Mouse (Mus musculus) CH12.LX (cell line): Measurements from ENCODE around the gene Sbf2. TPM values are rescaled to one million over a fixed set of nuclear protein-coding genes. Genes with fewer than 3 reads are reported as not detected.

ENCODE experiments used
- DNase-seq: peaks from one replicate; pipeline ENCODE4 v3.0.0-alpha.2; 2013; ENCODE audit errors: extremely low read depth
- H3K27ac ChIP-seq: 2 replicates; pipeline ENCODE4 v1.5.1; 2012; ENCODE audit warnings: low read depth, mild to moderate bottlenecking, control low read depth, moderate library complexity; ENCODE audit not compliant: insufficient read depth
- H3K27me3 ChIP-seq: replicated peaks from 2 replicates; pipeline ENCODE3; 2012; ENCODE audit warnings: inconsistent platforms
- H3K36me3 ChIP-seq, 2 experiments: replicated peaks in 1 of 2; 2 replicates each; pipeline versions ENCODE3 to v1.6.1; 2012; ENCODE audit warnings: inconsistent platforms in 1 of 2, low read length in 1 of 2, mild to moderate bottlenecking in 1 of 2, mixed read lengths in 1 of 2, moderate library complexity in 1 of 2; ENCODE audit not compliant: control insufficient read depth in 1 of 2, insufficient read depth in 1 of 2
- H3K4me1 ChIP-seq, 2 experiments: 2 replicates each; pipeline ENCODE4 v1.6.1; 2012; ENCODE audit warnings: inconsistent platforms in 1 of 2, moderate library complexity in 1 of 2; ENCODE audit not compliant: insufficient read depth in 2 of 2, control insufficient read depth in 1 of 2
- H3K4me2 ChIP-seq: 2 replicates; pipeline ENCODE4 v1.6.1; 2012; ENCODE audit warnings: low read depth, mild to moderate bottlenecking, control low read depth; ENCODE audit not compliant: poor library complexity, insufficient read depth, severe bottlenecking
- H3K4me3 ChIP-seq, 3 experiments: fragments of 150-350 bp in 1 of 3; sonication (generic) in 1 of 3; replicated peaks in 1 of 3; 2 replicates each; pipeline versions ENCODE3 to v1.5.1; 2011 to 2012; ENCODE audit warnings: low read depth in 2 of 3, low read length in 2 of 3, mild to moderate bottlenecking in 2 of 3, moderate library complexity in 2 of 3, control low read depth in 1 of 3, improper control_type of control experiment in 1 of 3, inconsistent platforms in 1 of 3, mixed read lengths in 1 of 3; ENCODE audit not compliant: poor library complexity in 1 of 3
- H3K79me2 ChIP-seq: replicated peaks from 2 replicates; pipeline ENCODE4 v1.6.1; 2012; ENCODE audit warnings: mild to moderate bottlenecking, moderate library complexity; ENCODE audit not compliant: control insufficient read depth, poor library complexity, insufficient read depth, severe bottlenecking; ENCODE audit errors: extremely low read depth
- H3K9ac ChIP-seq: 2 replicates; pipeline ENCODE4 v1.6.1; 2012; ENCODE audit warnings: low read depth, mild to moderate bottlenecking, control low read depth, moderate library complexity; ENCODE audit not compliant: insufficient read depth
- H3K9me3 ChIP-seq: replicated peaks from 2 replicates; pipeline ENCODE3; 2012; ENCODE audit warnings: low read length, inconsistent platforms, mixed read lengths
- BHLHE40 ChIP-seq: IDR thresholded peaks from 2 replicates; pipeline ENCODE4 v1.6.1; 2011; ENCODE audit warnings: mild to moderate bottlenecking, low read depth, low read length, improper control_type of control experiment
- CHD1 ChIP-seq: IDR thresholded peaks from 2 replicates; pipeline ENCODE4 v1.6.1; 2012; ENCODE audit warnings: low read depth, low read length, improper control_type of control experiment, inconsistent platforms
- CHD2 ChIP-seq: IDR thresholded peaks from 2 replicates; pipeline ENCODE4 v1.6.1; 2011; ENCODE audit warnings: low read length, improper control_type of control experiment
- CTCF ChIP-seq, 2 experiments: IDR thresholded peaks in 1 of 2; conservative IDR thresholded peaks in 1 of 2; 2 replicates each; pipeline ENCODE4 v1.5.1; 2011 to 2012; ENCODE audit warnings: low read depth in 2 of 2, low read length in 2 of 2, improper control_type of control experiment in 1 of 2, inconsistent platforms in 1 of 2, mild to moderate bottlenecking in 1 of 2, moderate library complexity in 1 of 2
- E2F4 ChIP-seq: IDR thresholded peaks from 2 replicates; pipeline ENCODE4 v1.6.1; 2011; ENCODE audit warnings: low read depth, low read length, improper control_type of control experiment; ENCODE audit not compliant: insufficient replicate concordance
- ELF1 ChIP-seq: IDR thresholded peaks from 2 replicates; pipeline ENCODE4 v1.6.1; 2014; ENCODE audit warnings: low read depth, mild to moderate bottlenecking, inconsistent platforms, low read length, improper control_type of control experiment
- EP300 ChIP-seq: IDR thresholded peaks from 2 replicates; pipeline ENCODE4 v1.6.1; 2011; ENCODE audit warnings: low read length, improper control_type of control experiment
- ETS1 ChIP-seq: conservative IDR thresholded peaks from 2 replicates; pipeline ENCODE4 v1.6.1; 2012; ENCODE audit warnings: low read depth, mild to moderate bottlenecking, inconsistent platforms, low read length, improper control_type of control experiment, moderate library complexity
- GABPA ChIP-seq: IDR thresholded peaks from 2 replicates; pipeline ENCODE4 v1.6.1; 2012; ENCODE audit warnings: low read depth, low read length, improper control_type of control experiment, inconsistent platforms; ENCODE audit not compliant: insufficient replicate concordance
- HCFC1 ChIP-seq: IDR thresholded peaks from 2 replicates; pipeline ENCODE4 v1.6.1; 2012; ENCODE audit warnings: low read depth, mild to moderate bottlenecking, inconsistent platforms, low read length, improper control_type of control experiment
- IRF4 ChIP-seq: IDR thresholded peaks from 2 replicates; pipeline ENCODE4 v1.6.1; 2014; ENCODE audit warnings: low read depth, mild to moderate bottlenecking, inconsistent platforms, low read length, improper control_type of control experiment
- JUN ChIP-seq: IDR thresholded peaks from 2 replicates; pipeline ENCODE4 v1.6.1; 2011; ENCODE audit warnings: low read depth, mild to moderate bottlenecking, low read length, improper control_type of control experiment, moderate library complexity; ENCODE audit not compliant: insufficient read depth
- JUND ChIP-seq: conservative IDR thresholded peaks from 2 replicates; pipeline ENCODE4 v1.6.1; 2011; ENCODE audit warnings: low read depth, low read length, improper control_type of control experiment
- KAT2A ChIP-seq: IDR thresholded peaks from 2 replicates; pipeline ENCODE4 v1.6.1; 2012; ENCODE audit warnings: low read length, improper control_type of control experiment, inconsistent platforms; ENCODE audit not compliant: insufficient replicate concordance
- MAFK ChIP-seq: IDR thresholded peaks from 2 replicates; pipeline ENCODE4 v1.6.1; 2011; ENCODE audit warnings: low read length, improper control_type of control experiment; ENCODE audit not compliant: insufficient replicate concordance
- MAX ChIP-seq: IDR thresholded peaks from 2 replicates; pipeline ENCODE4 v1.6.1; 2011; ENCODE audit warnings: low read length, improper control_type of control experiment
- MAZ ChIP-seq: IDR thresholded peaks from 2 replicates; pipeline ENCODE4 v1.6.1; 2012; ENCODE audit warnings: low read depth, mild to moderate bottlenecking, inconsistent platforms, low read length, improper control_type of control experiment, moderate library complexity
- MEF2A ChIP-seq: IDR thresholded peaks from 2 replicates; pipeline ENCODE4 v1.6.1; 2014; ENCODE audit warnings: low read depth, mild to moderate bottlenecking, inconsistent platforms, low read length, improper control_type of control experiment, borderline replicate concordance
- MXI1 ChIP-seq: IDR thresholded peaks from 2 replicates; pipeline ENCODE4 v1.6.1; 2011; ENCODE audit warnings: mild to moderate bottlenecking, low read depth, low read length, improper control_type of control experiment
- MYC ChIP-seq: IDR thresholded peaks from 2 replicates; pipeline ENCODE4 v1.6.1; 2011; ENCODE audit warnings: low read depth, mild to moderate bottlenecking, improper control_type of control experiment, low read length
- NELFE ChIP-seq: IDR thresholded peaks from 2 replicates; pipeline ENCODE4 v1.6.1; 2011; ENCODE audit warnings: low read depth, low read length, improper control_type of control experiment
- NRF1 ChIP-seq: IDR thresholded peaks from 2 replicates; pipeline ENCODE4 v1.6.1; 2014; ENCODE audit warnings: low read depth, mild to moderate bottlenecking, inconsistent platforms, low read length, improper control_type of control experiment, moderate library complexity
- PAX5 ChIP-seq: IDR thresholded peaks from 2 replicates; pipeline ENCODE4 v1.6.1; 2012; ENCODE audit warnings: low read length, inconsistent platforms, mixed read lengths
- POLR2A ChIP-seq: IDR thresholded peaks from 2 replicates; pipeline ENCODE4 v1.6.1; 2011; ENCODE audit warnings: low read depth, mild to moderate bottlenecking, improper control_type of control experiment, low read length
- POLR2AphosphoS2 ChIP-seq: IDR thresholded peaks from 2 replicates; pipeline ENCODE4 v1.6.1; 2011; ENCODE audit warnings: low read depth, low read length, improper control_type of control experiment
- RAD21 ChIP-seq: IDR thresholded peaks from 2 replicates; pipeline ENCODE4 v1.6.1; 2011; ENCODE audit warnings: low read depth, mild to moderate bottlenecking, low read length, improper control_type of control experiment, moderate library complexity
- RCOR1 ChIP-seq: conservative IDR thresholded peaks from 2 replicates; pipeline ENCODE4 v1.6.1; 2012; ENCODE audit warnings: low read depth, mild to moderate bottlenecking, inconsistent platforms, low read length, improper control_type of control experiment
- SIN3A ChIP-seq: IDR thresholded peaks from 2 replicates; pipeline ENCODE4 v1.6.1; 2012; ENCODE audit warnings: low read length, improper control_type of control experiment, inconsistent platforms
- SMC3 ChIP-seq: IDR thresholded peaks from 2 replicates; pipeline ENCODE4 v1.6.1; 2011; ENCODE audit warnings: low read depth, low read length, improper control_type of control experiment
- TBP ChIP-seq: conservative IDR thresholded peaks from 2 replicates; pipeline ENCODE4 v1.6.1; 2011; ENCODE audit warnings: low read depth, low read length, improper control_type of control experiment
- TCF12 ChIP-seq: IDR thresholded peaks from 2 replicates; pipeline ENCODE4 v1.6.1; 2014; ENCODE audit warnings: low read depth, mild to moderate bottlenecking, inconsistent platforms, low read length, improper control_type of control experiment
- UBTF ChIP-seq: IDR thresholded peaks from 2 replicates; pipeline ENCODE4 v1.6.1; 2012; ENCODE audit warnings: low read depth, mild to moderate bottlenecking, inconsistent platforms, low read length, improper control_type of control experiment, moderate library complexity
- USF1 ChIP-seq: IDR thresholded peaks from 2 replicates; pipeline ENCODE4 v1.6.1; 2014; ENCODE audit warnings: low read depth, mild to moderate bottlenecking, inconsistent platforms, low read length, improper control_type of control experiment
- USF2 ChIP-seq: conservative IDR thresholded peaks from 2 replicates; pipeline ENCODE4 v1.6.1; 2011; ENCODE audit warnings: low read depth, low read length, improper control_type of control experiment
- ZC3H11A ChIP-seq: IDR thresholded peaks from 2 replicates; pipeline ENCODE4 v1.6.1; 2012; ENCODE audit warnings: low read depth, mild to moderate bottlenecking, inconsistent platforms, low read length, improper control_type of control experiment
- ZKSCAN1 ChIP-seq: IDR thresholded peaks from 2 replicates; pipeline ENCODE4 v1.6.1; 2012; ENCODE audit warnings: low read depth, inconsistent platforms, low read length, improper control_type of control experiment, borderline replicate concordance
- ZMIZ1 ChIP-seq: IDR thresholded peaks from 2 replicates; pipeline ENCODE4 v1.6.1; 2012; ENCODE audit warnings: low read depth, mild to moderate bottlenecking, inconsistent platforms, low read length, improper control_type of control experiment
- ZNF384 ChIP-seq: IDR thresholded peaks from 2 replicates; pipeline ENCODE4 v1.6.1; 2012; ENCODE audit warnings: low read depth, low read length, improper control_type of control experiment, inconsistent platforms
- dilution Hi-C: fragments of 300-500 bp; cut with MboI; formaldehyde crosslinking; loops from 2 replicates; pipeline ENCODE4 v1.14.3; 2020; ENCODE audit warnings: low sequenced_read_pairs; ENCODE audit not compliant: extremely low pct_unique_long_range_greater_than_20kb, extremely low pct_ligation_motif_present
- in situ Hi-C: fragments of 300-500 bp; cut with MboI; formaldehyde crosslinking; loops from 3 replicates; pipeline ENCODE4 v1.14.3; 2019; ENCODE audit warnings: low sequenced_read_pairs, low pct_ligation_motif_present, low pct_unique_long_range_greater_than_20kb, mixed read lengths
- polyA plus RNA-seq: library from polyadenylated mRNA; unstranded; fragments of >175 nt; gene quantifications from 2 replicates; pipeline ENCODE4 v1.2.1, GENCODE M21; 2012; ENCODE audit warnings: low read depth; ENCODE audit not compliant: insufficient read length
- total RNA-seq, 2 experiments: library from RNA; depleted of rRNA; stranded (reverse); fragments of 300-350 nt in 1 of 2; fragments of >200 nt in 1 of 2; gene quantifications; 2 replicates each; pipeline ENCODE4 v1.2.3; 2012 to 2014

Gene Sbf2
- total and polyA plus RNA-seq, 3 experiments = 9.5 to 21.5 (median 11.4) TPM

DNA sequence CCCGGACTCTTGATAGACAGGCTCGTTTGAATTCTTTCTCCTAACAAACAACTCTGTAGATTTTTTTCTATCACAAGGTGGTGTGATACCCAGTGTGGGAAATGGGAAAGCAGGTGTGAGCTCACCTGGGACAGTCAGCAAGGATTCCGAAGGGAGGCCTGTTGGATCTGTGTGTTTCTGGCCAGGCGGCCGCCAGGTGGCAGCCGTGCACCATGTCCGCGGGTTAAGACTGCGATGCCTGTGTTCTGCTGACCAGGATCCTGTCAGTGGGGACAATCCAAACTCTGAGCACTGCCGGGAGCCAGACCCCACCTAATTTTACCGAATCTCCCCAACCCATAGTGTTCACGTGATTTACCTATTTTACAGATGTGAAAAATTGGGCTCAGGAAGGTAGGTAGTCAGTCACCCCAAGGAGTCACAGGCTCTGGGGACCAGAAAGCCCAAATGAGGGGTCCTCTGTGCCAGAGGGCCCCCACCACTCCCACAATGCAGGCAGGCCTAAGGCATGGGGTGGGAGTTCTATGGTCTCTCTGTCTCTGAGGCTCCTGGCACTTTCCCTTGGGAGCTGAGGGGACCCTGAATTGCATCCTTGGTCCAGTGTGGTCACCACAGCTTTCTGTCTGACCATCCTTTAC, 327.8 kb downstream of the Sbf2 start:
- Histone ChIP-seq H3K36me3 (peaks cover 13 to 36% of the 10 kb centered on the region in 2 experiments), H3K4me3 (no peak overlapping the region), H3K9me3 (peaks cover 9% of the 10 kb centered on the region), H3K9ac (peak overlapping the region; percentile 61), H3K79me2 (no peaks in the 10 kb centered on the region), H3K4me1 (peaks cover 51 to 78% of the 10 kb centered on the region in 2 experiments), H3K4me2 (peak overlapping the region; percentile 59), H3K27me3 (no peaks in the 10 kb centered on the region), H3K27ac (peak overlapping the region; percentile 99)
- dilution Hi-C loops = no loop called here
- peak; percentile 97 for TF ChIP-seq RAD21
- 0 out of 2 replicates have a peak, but pooled peaks have one; percentile 16 for TF ChIP-seq POLR2AphosphoS2
- peak; percentile 61 to 92 for TF ChIP-seq CTCF (conservative IDR thresholded peaks at IDR 0.05 in 1 of 2, IDR thresholded peaks at IDR 0.05 in 1 of 2; ENCODE audit: low read depth in 2 of 2, low read length in 2 of 2)
- TF ChIP-seq JUND = no peak
- TF ChIP-seq MYC = no peak
- peak; percentile 60 for TF ChIP-seq ZC3H11A
- no peak for TF ChIP-seq ETS1
- TF ChIP-seq SIN3A = no peak; the same call in 1 of the 2 replicates
- no peak for TF ChIP-seq JUN
- peak; percentile 7; the same call in 1 of the 2 replicates for TF ChIP-seq NELFE
- no peak for TF ChIP-seq EP300
- no peak for TF ChIP-seq GABPA
- no peak for TF ChIP-seq NRF1
- no peak for TF ChIP-seq MEF2A
- TF ChIP-seq POLR2A = peak; percentile 15; the same call in 1 of the 2 replicates
- TF ChIP-seq RCOR1 = no peak
- TF ChIP-seq ZNF384 = peak; percentile 73
- TF ChIP-seq TBP = no peak
- TF ChIP-seq TCF12 = peak; percentile 53; the same call in 1 of the 2 replicates
- peak; percentile 52; the same call in 1 of the 2 replicates for TF ChIP-seq IRF4
- no peak for TF ChIP-seq MAFK
- TF ChIP-seq ZKSCAN1 = no peak
- no peak for TF ChIP-seq E2F4
- 0 out of 2 replicates have a peak, but pooled peaks have one; percentile 8 for TF ChIP-seq BHLHE40
- TF ChIP-seq CHD1 = no peak
- no peak for TF ChIP-seq ELF1
- no peak for TF ChIP-seq HCFC1
- TF ChIP-seq MAX = no peak
- peak; percentile 92 for TF ChIP-seq SMC3
- peak; percentile 12; the same call in 1 of the 2 replicates for TF ChIP-seq MXI1
- TF ChIP-seq USF2 = no peak
- TF ChIP-seq ZMIZ1 = no peak; the same call in 1 of the 2 replicates
- no peak for TF ChIP-seq KAT2A
- TF ChIP-seq USF1 = no peak
- no peak for TF ChIP-seq MAZ
- no peak for TF ChIP-seq CHD2
- TF ChIP-seq UBTF = peak; percentile 49; the same call in 1 of the 2 replicates
- TF ChIP-seq PAX5 = no peak
- peak; percentile 82 for DNase-seq
- in situ Hi-C loops = loop anchor here (5.0 to 25.0 kb wide), 2 partner anchors 150 to 340 kb away; partner anchors contain the start of gene Adm
